26 mouse cellular contexts compared by ENCODE assay signal in genomic region chr7:103840268-103840667, GRCm38 (mm10). TPM values are rescaled to one million over a fixed set of nuclear protein-coding genes. Genes with fewer than 3 reads are reported as not detected.
DNase-seq lines count a peak whose midpoint lies in the region; ATAC-seq and TF ChIP-seq lines count a peak whose summit lies in the region.
"Had no signal": no experiment of that assay in that cellular context is flagged by ENCODE, and none has a peak within 500 bp of the region (broad histone marks: within the 10 kb centered on the region; RNA-seq: fewer than 3 reads in every experiment).

TSS of gene Hbb-bh2 (minus strand) at chr7:103840520.

- H3K9me3 ChIP-seq in heart, embryonic 13.5 days, result no peaks in the 10 kb centered on the region
- H3K9me3 ChIP-seq in liver, embryonic 16.5 days (replicated peaks; ENCODE audit: control insufficient read depth, low read length), result no peaks in the 10 kb centered on the region
- H3K9me3 ChIP-seq: embryonic facial prominence, embryonic 13.5 days; forebrain, embryonic 12.5 days; hindbrain, embryonic 13.5 days had no signal

- 59% methylated on average over 3 of the region's 3 CpGs for WGBS in heart, embryonic 13.5 days
- WGBS in liver, embryonic 16.5 days (ENCODE audit: insufficient replicate concordance), result 63% methylated on average over 3 of the region's 3 CpGs

- peak within 1 kb of the TSS; percentile 38 for H3K4me2 ChIP-seq in heart, embryonic 13.5 days
- H3K4me2 ChIP-seq in liver, embryonic 16.5 days (ENCODE audit: low read depth, low read length), result no peak within 1 kb of the TSS
- H3K4me2 ChIP-seq: embryonic facial prominence, embryonic 13.5 days; forebrain, embryonic 12.5 days; hindbrain, embryonic 13.5 days had no signal

- TF ChIP-seq CTCF in layer of hippocampus, adult 2 months (conservative IDR thresholded peaks at IDR 0.05), result no peak

- DNase-seq in heart, postnatal 10 days, result no peak
- DNase-seq in layer of hippocampus, adult 2 months (ENCODE audit: low spot score in 2 of 2), result no peak
- DNase-seq in adrenal gland, adult 8-10 months, result no peak
- DNase-seq: adrenal gland, postnatal 10 days; cerebellum, adult 11-12 months; cerebellum, adult 9-10 months; cerebellum, postnatal 25 days; gastrocnemius, postnatal 14 days; kidney, adult 11 months had no signal

- H3K27me3 ChIP-seq in heart, embryonic 13.5 days (replicated peaks), result no peaks in the 10 kb centered on the region
- H3K27me3 ChIP-seq in liver, embryonic 16.5 days (ENCODE audit: control insufficient read depth, insufficient read depth, low read depth, low read length), result no peaks in the 10 kb centered on the region
- H3K27me3 ChIP-seq: embryonic facial prominence, embryonic 13.5 days; forebrain, embryonic 12.5 days; hindbrain, embryonic 13.5 days had no signal

- intact Hi-C loops in heart, postnatal 10 days (cut with DNase I), result no loop called here

- no peak for ATAC-seq in heart, embryonic 13.5 days (ENCODE audit: extremely low read depth, insufficient number of reproducible peaks, low FRiP score, low TSS enrichment)
- peak; percentile 61 for ATAC-seq in erythroblast, adult 5-6 weeks (replicated peaks; ENCODE audit: low FRiP score, poor library complexity, severe bottlenecking)
- peak; percentile 57 for ATAC-seq in erythroid progenitor cell, adult 5-6 weeks (replicated peaks; ENCODE audit: low FRiP score, poor library complexity, severe bottlenecking)
- no peak for ATAC-seq in liver, embryonic 16.5 days (ENCODE audit: low read depth)
- ATAC-seq: forebrain, embryonic 16.5 days; hindbrain, postnatal 0 days had no signal

- H3K27ac ChIP-seq in heart, embryonic 13.5 days (replicated peaks), result 0 out of 2 replicates have a peak within 1 kb of the TSS, but pooled peaks have one; percentile 45
- peak within 1 kb of the TSS; percentile 49; the same call in 1 of the 2 replicates for H3K27ac ChIP-seq in liver, embryonic 16.5 days (ENCODE audit: low read length)
- H3K27ac ChIP-seq in layer of hippocampus, adult 2 months, result no peak within 1 kb of the TSS
- H3K27ac ChIP-seq: embryonic facial prominence, embryonic 13.5 days; forebrain, embryonic 12.5 days; hindbrain, embryonic 13.5 days; hindbrain, postnatal 0 days had no signal

- no peaks in the 10 kb centered on the region for H3K36me3 ChIP-seq in heart, embryonic 13.5 days
- no peaks in the 10 kb centered on the region for H3K36me3 ChIP-seq in liver, embryonic 16.5 days (ENCODE audit: control insufficient read depth, insufficient read depth)
- H3K36me3 ChIP-seq: embryonic facial prominence, embryonic 13.5 days; forebrain, embryonic 12.5 days; hindbrain, embryonic 13.5 days had no signal

- H3K4me1 ChIP-seq in heart, embryonic 13.5 days, result no peaks in the 10 kb centered on the region
- H3K4me1 ChIP-seq in liver, embryonic 16.5 days (ENCODE audit: control insufficient read depth, low read depth, low read length), result peaks cover 18% of the 10 kb centered on the region
- H3K4me1 ChIP-seq: embryonic facial prominence, embryonic 13.5 days; forebrain, embryonic 12.5 days; hindbrain, embryonic 13.5 days had no signal

- H3K9ac ChIP-seq in heart, embryonic 13.5 days, result no peak within 1 kb of the TSS
- H3K9ac ChIP-seq in liver, embryonic 16.5 days (ENCODE audit: low read depth, low read length), result 0 out of 2 replicates have a peak within 1 kb of the TSS, but pooled peaks have one; percentile 22
- H3K9ac ChIP-seq: embryonic facial prominence, embryonic 13.5 days; forebrain, embryonic 12.5 days; hindbrain, embryonic 13.5 days had no signal

- 0 out of 2 replicates have a peak within 1 kb of the TSS, but pooled peaks have one; percentile 3 for H3K4me3 ChIP-seq in heart, embryonic 13.5 days
- no peak within 1 kb of the TSS for H3K4me3 ChIP-seq in liver, embryonic 16.5 days (ENCODE audit: low read depth, low read length)
- no peak within 1 kb of the TSS for H3K4me3 ChIP-seq in layer of hippocampus, adult 2 months
- H3K4me3 ChIP-seq: embryonic facial prominence, embryonic 13.5 days; forebrain, embryonic 12.5 days; hindbrain, embryonic 13.5 days had no signal

RNA-seq across cellular contexts. Expression of gene Hbb-bh2, which starts in this region (rescaled TPM):
- not detected in 2 replicates for polyA plus RNA-seq in heart, embryonic 13.5 days (2015; fragmentation: Nextera tagmentation; extraction: Ambion mirVana)
- total RNA-seq in heart, postnatal 10 days (2021), result not detected
- not detected in 2 replicates for total RNA-seq in erythroblast, adult 5-6 weeks (2015; ENCODE audit: low replicate concordance)
- total RNA-seq in erythroblast, adult 5-6 weeks (2017; ENCODE audit: low replicate concordance), result 1.0 and 4.6 TPM in 2 replicates
- not detected in 2 replicates for total RNA-seq in erythroid progenitor cell, adult 5-6 weeks (2015; ENCODE audit: low replicate concordance)
- not detected in 2 replicates for total RNA-seq in erythroid progenitor cell, adult 5-6 weeks (2017; ENCODE audit: low replicate concordance)
- 0.22 TPM in 1 of 2 replicates, not detected in the other for polyA plus RNA-seq in liver, embryonic 16.5 days (2015; fragmentation: Nextera tagmentation; extraction: Ambion mirVana)
- total RNA-seq in layer of hippocampus, adult 2 months (2021), result not detected
- total RNA-seq in adrenal gland, adult 8-10 months (2022), result not detected
- total RNA-seq: adrenal gland, postnatal 10 days; adrenal gland, postnatal 4 days; ES-E14; gastrocnemius, adult 18-20 months; gastrocnemius, postnatal 14 days; hematopoietic stem cell, adult 5-6 weeks; hindbrain, postnatal 0 days had no signal
- polyA plus RNA-seq: brain, embryonic 14.5 days; embryonic facial prominence, embryonic 13.5 days; forebrain, embryonic 16.5 days; gonadal fat pad, adult 2 months; heart, postnatal 0 days; hindbrain, embryonic 13.5 days; hindbrain, postnatal 0 days; intestine, embryonic 14.5 days had no signal

Comparison
In these comparisons a context has a peak if more than half of its experiments do, and no peak if none do; other contexts are left out.
1. Peak in ATAC-seq in erythroid progenitor cell, adult 5-6 weeks; RNA of the gene not detected or under 1 TPM.